Mouse (Mus musculus) gastrocnemius, postnatal 10 days (tissue): ENCODE results near the gene B230219D22Rik. TPM values are rescaled to one million over a fixed set of nuclear protein-coding genes. Genes with fewer than 3 reads are reported as not detected.
"Not testable (repeated sequence)": the region's sequence is repeated elsewhere in the genome, so short reads cannot be mapped to it uniquely, and the experiment has no call there.

Experiments
- DNase-seq: peaks from one replicate; pipeline ENCODE4 v3.0.0; 2021; ENCODE audit warnings: mixed read lengths
- long read RNA-seq, 2 experiments: library from polyadenylated mRNA; stranded (forward); transcript quantifications; one replicate each; pipeline ENCODE4 v2.0.0; 2021
- total RNA-seq, 2 experiments: library from RNA; stranded (reverse); gene quantifications; 2 replicates each; pipeline ENCODE4 v1.2.3; 2021

The B230219D22Rik gene
- 10 to 100 TPM; 36.4 to 41.9 TPM for total RNA-seq
- long read RNA-seq, experiment 1, full-length matches to known transcripts, result 30 of 68 reads
- long read RNA-seq, experiment 1, partial matches to known transcripts, result 2 of 68 reads
- long read RNA-seq, experiment 1, other reads (novel, unspliced or antisense), result 36 of 68 reads
- long read RNA-seq, experiment 2, full-length matches to known transcripts, result 20 of 44 reads
- long read RNA-seq, experiment 2, partial matches to known transcripts, result 9 of 44 reads
- long read RNA-seq, experiment 2, other reads (novel, unspliced or antisense), result 15 of 44 reads

DNA sequence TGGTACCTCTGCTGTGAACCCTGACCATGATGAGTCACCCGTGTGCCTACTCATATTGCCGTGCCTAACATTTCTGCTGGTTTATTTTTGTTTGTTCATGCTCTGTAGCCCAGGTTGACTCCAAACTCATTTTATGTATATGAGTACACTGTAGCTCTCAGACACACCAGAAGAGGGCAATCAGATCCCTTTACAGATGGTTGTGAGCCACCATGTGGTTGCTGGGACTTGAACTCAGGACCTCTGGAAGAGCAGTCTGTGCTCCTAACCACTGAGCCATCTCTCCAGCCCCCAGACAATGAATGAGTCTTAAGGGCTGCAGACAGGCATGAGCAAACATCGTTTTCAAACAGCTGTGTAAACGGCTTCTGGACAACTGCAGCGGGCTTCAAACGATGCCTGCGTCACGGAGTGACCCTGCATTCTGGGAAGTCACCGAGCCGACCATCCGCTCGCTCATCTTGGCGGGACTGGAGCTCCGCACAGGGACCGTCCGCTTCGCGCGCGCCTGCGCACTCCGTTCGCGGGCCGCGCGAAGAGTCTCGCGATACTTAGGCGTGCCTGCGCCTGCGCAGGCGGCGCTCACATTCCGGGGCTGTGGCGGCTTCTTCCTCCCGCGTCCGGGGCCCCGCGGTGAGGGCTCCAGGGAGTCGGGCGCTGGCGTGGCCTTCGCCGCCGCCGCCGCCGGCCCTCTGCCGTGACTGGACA, at the start of gene B230219D22Rik:
B230219D22Rik (plus strand) TSS at position 590 of the 708 bp plus-strand sequence.
- DNase-seq, result peak; percentile 92

DNA sequence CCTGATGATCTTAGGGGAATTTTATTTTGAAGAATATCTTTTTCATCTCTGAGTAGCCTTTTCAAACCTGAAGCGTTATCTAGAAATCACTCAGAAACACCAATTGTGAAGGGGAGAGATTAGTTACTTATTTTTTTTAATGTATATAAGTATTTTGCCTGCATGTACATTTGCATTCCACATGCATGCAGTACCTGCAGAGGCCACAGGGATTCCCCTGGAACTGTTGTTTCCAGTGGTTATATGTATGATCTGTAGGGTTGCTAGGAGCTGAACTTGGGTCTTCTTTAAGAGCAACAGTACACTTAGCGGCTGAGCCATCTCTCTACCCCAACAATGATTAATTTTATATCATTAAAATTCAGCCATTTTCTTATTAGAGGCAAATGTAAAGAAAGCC, 48.4 kb upstream of the B230219D22Rik start:
- no peak for DNase-seq

- DNase-seq, result no peak
Observed at GRCm38 (mm10) chr13:55650098-55650497, 42.8 kb upstream of the B230219D22Rik start.

GRCm38 (mm10) chr13:55650980-55651379, 41.9 kb upstream of the B230219D22Rik start:
- DNase-seq, result no peak

DNA sequence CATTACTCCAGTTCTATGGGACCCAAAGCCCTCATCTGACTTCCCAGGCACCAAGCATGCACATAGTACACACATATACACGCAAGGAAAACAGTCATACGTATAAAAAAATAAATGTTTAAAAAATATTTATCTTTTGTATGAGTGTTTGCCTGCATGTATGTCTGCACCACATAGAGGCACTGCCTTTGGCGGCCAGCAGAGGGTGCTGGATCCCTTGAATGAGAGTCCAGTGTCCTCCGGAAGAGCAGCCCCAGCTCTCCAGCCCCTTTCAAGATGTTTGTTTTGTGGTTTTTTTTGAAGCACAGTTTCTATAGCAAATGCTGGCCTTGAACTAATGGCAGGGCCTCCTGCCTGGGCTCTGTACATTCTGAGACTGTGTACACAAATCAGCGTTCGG, 24.4 kb upstream of the B230219D22Rik start:
- DNase-seq, result peak; percentile 44

GRCm38 (mm10) chr13:55672711-55673110, 20.2 kb upstream of the B230219D22Rik start:
- DNase-seq, result no peak

GRCm38 (mm10) chr13:55677364-55677763, 15.6 kb upstream of the B230219D22Rik start:
- DNase-seq, result no peak

DNA sequence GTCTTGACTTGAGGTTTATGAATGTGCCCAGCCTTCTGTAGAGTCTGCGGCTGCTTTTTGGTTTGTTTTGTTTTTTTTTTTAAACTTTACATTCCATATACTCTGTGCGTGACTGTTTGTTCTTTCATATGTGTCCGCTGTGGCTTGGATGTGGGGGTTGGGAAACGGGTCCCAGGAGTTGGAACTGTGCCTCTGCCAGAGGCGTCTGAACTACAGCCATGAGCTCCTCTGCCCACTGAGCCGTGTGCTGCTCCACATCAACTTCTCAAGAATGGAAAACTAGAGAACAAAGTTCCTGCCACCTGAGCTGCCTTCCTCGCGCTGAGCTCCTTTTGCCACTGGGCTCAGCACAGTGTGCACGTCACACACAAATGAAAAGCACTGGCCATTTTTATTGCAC, 10.7 kb upstream of the B230219D22Rik start:
- DNase-seq, result no peak

DNA sequence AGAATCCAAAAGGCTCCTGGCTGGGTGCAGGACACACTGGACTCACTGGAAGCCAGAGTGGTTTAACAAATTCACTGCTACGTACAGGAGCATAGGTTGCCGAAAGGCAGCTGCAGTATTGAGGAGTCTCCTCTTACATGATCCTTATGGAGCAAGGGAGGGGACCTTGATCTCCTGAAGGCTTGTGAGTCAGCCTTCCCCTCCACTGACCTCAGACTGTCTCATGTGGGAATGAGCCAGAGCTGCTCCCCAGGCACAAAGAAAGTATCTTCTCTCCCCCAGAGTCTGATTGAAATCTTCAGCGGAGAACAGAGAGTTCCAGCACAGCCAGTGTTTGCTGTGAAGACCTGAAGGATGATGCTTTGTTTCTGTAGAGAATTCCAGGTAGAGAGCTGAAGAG, 9.3 kb upstream of the B230219D22Rik start:
- no peak for DNase-seq

GRCm38 (mm10) chr13:55686107-55686633, 6.8 kb upstream of the B230219D22Rik start:
- no peak for DNase-seq

GRCm38 (mm10) chr13:55687927-55688602, 4.9 kb upstream of the B230219D22Rik start:
- DNase-seq, result no peak

GRCm38 (mm10) chr13:55693243-55693721, 358 bp downstream of the B230219D22Rik start:
- peak; percentile 68 for DNase-seq

GRCm38 (mm10) chr13:55694110-55694509, 1.2 kb downstream of the B230219D22Rik start:
- DNase-seq, result no peak

- DNase-seq, result not testable (repeated sequence)
Observed at GRCm38 (mm10) chr13:55695989-55696388, 3.1 kb downstream of the B230219D22Rik start.

DNA sequence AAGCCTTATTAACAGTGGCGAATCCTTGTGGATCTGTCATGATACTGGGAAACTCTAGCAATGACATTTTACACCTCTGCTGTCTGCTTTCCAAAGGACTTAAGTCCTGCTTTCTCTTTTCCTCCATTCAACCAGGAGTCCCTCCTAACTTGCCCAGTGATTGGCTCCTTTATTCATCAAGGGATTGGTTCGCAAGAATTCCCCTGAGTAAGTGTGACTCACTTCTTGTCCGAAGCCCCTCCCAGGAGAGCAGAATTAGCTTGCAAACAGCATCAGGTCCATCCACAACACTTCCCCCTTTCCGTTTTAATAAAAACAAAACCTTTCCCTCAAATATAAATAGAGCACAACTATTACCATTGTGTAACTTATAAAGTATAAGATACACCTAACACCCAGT, 11.4 kb downstream of the B230219D22Rik start:
- DNase-seq, result no peak

DNA sequence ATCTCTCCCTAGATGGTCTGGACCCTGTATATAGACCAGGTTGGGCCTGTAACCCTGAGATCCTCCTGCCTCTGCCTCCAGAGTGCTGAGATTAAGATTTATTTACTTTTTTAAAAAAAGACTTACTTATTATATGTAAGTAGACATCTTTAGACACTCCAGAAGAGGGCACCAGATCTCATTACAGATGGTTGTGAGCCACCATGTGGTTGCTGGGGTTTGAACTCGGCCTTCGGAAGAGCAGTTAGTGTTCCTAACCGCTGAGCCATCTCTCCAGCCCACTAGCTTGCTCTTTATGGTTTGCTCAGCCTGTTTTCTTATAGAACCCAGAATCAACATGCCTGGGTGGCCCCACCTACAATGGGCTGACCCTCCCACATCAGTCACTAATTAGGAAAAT, 19.9 kb downstream of the B230219D22Rik start:
- DNase-seq, result no peak

DNA sequence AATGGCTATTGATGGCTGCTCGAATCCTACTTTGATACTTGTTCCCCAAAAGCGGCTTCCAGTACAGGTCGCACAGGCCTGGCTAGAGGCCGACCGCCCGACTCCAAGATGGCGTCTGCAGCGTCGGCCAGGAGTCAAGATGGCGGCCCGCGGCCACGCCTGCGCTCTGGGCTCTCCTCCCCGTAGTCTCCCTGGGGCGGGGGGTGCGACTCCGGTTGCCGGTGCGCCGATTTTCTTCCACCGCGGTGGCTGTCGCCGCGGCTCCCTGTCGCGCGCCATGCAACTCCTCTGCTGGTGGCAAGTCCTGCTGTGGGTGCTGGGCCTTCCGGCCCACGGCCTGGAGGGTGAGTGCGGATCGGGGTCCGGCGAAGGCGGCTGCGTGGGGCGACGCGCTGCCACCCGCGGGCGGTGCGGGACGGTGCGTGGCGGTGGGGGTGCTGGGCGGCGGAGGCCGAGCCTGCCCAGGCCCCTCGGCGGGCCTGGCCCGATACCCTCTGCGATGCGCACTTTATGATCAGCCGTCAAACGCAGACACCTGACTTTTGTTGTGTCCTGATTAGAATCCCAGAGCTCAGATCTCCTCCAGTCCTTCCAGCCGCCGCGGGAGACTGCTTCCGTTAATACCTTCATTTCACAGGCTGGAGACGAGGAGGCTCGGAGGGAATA, 21.7 kb downstream of the B230219D22Rik start, which contains the start of gene Txndc15:
Txndc15 (plus strand) TSS at position 150 of the 666 bp plus-strand sequence.
- peak; percentile 89 for DNase-seq

- DNase-seq, result no peak
Observed at GRCm38 (mm10) chr13:55715167-55715512, 22.2 kb downstream of the B230219D22Rik start.

GRCm38 (mm10) chr13:55715908-55716510, 23.1 kb downstream of the B230219D22Rik start:
- DNase-seq, result no peak

- no peak for DNase-seq
Observed at GRCm38 (mm10) chr13:55721516-55721915, 28.6 kb downstream of the B230219D22Rik start.

GRCm38 (mm10) chr13:55721995-55722394, 29.1 kb downstream of the B230219D22Rik start:
- DNase-seq, result no peak
